Mouse (Mus musculus) hindbrain, embryonic 11.5 days (tissue): ENCODE measurements around the gene Mlx. TPM values are rescaled to one million over a fixed set of nuclear protein-coding genes. Genes with fewer than 3 reads are reported as not detected.

Experiments used
- polyA plus RNA-seq: library from polyadenylated mRNA; unstranded; fragments of >200 nt; fragmentation: Nextera tagmentation; extraction: Ambion mirVana; gene quantifications from 2 replicates; pipeline ENCODE4 v1.2.1, GENCODE M21; 2014

Mlx gene
- polyA plus RNA-seq, 1 experiment from 2014 or later, result 57.1 TPM

Other genes starting within 250 kb of the Mlx start
- gene Stat5b, start 236.6 kb upstream of the Mlx start, polyA plus RNA-seq, result 13.4 and 14.8 TPM in 2 replicates
- gene Stat5a, start 227.9 kb upstream of the Mlx start, polyA plus RNA-seq, result 1.4 and 1.8 TPM in 2 replicates
- 25.6 and 33.3 TPM in 2 replicates for gene Stat3, start 147.7 kb upstream of the Mlx start, polyA plus RNA-seq
- gene Cavin1, start 116.4 kb upstream of the Mlx start, polyA plus RNA-seq, result 11.9 and 13.2 TPM in 2 replicates
- 48.5 and 49.3 TPM in 2 replicates for gene Atp6v0a1, start 77.8 kb upstream of the Mlx start, polyA plus RNA-seq
- gene Naglu, start 17.3 kb upstream of the Mlx start, polyA plus RNA-seq, result 5.8 and 5.9 TPM in 2 replicates
- not detected in 2 replicates for gene Hsd17b1, start 8.9 kb upstream of the Mlx start, polyA plus RNA-seq
- 50.9 and 51.6 TPM in 2 replicates for gene Coasy, start 4.7 kb upstream of the Mlx start, polyA plus RNA-seq
- gene Psmc3ip, start 8.2 kb downstream of the Mlx start, polyA plus RNA-seq, result 54.3 and 54.8 TPM in 2 replicates
- gene Retreg3, start 32.6 kb downstream of the Mlx start, polyA plus RNA-seq, result 10.7 and 12.0 TPM in 2 replicates
- gene Tubg1, start 32.7 kb downstream of the Mlx start, polyA plus RNA-seq, result 97.7 and 98.6 TPM in 2 replicates
- 5.5 and 5.7 TPM in 2 replicates for gene Tubg2, start 68.6 kb downstream of the Mlx start, polyA plus RNA-seq
- gene Cntnap1, start 83.2 kb downstream of the Mlx start, polyA plus RNA-seq, result 0.29 and 0.39 TPM in 2 replicates
- 7.7 and 8.2 TPM in 2 replicates for gene Plekhh3, start 84.1 kb downstream of the Mlx start, polyA plus RNA-seq
- 0.19 TPM in 1 of 2 replicates, not detected in the other for gene Ccr10, start 88.2 kb downstream of the Mlx start, polyA plus RNA-seq
- 11.1 and 11.5 TPM in 2 replicates for gene Ezh1, start 139.2 kb downstream of the Mlx start, polyA plus RNA-seq
- 63.0 and 71.9 TPM in 2 replicates for gene Ramp2, start 158.8 kb downstream of the Mlx start, polyA plus RNA-seq
- 117 and 119 TPM in 2 replicates for gene Vps25, start 166.4 kb downstream of the Mlx start, polyA plus RNA-seq
- gene Wnk4, start 173.3 kb downstream of the Mlx start, polyA plus RNA-seq, result 5.2 and 6.0 TPM in 2 replicates
- gene Cntd1, start 191.7 kb downstream of the Mlx start, polyA plus RNA-seq, result 1.3 and 1.7 TPM in 2 replicates
- gene Coa3, start 191.8 kb downstream of the Mlx start, polyA plus RNA-seq, result 213 and 217 TPM in 2 replicates
- 166 and 178 TPM in 2 replicates for gene Becn1, start 215.0 kb downstream of the Mlx start, polyA plus RNA-seq
- 138 and 143 TPM in 2 replicates for gene Psme3, start 228.9 kb downstream of the Mlx start, polyA plus RNA-seq
- gene Aoc2, start 237.8 kb downstream of the Mlx start, polyA plus RNA-seq, result 1.4 and 1.8 TPM in 2 replicates
- gene Aoc3, start 243.3 kb downstream of the Mlx start, polyA plus RNA-seq, result 0.10 TPM in 1 of 2 replicates, not detected in the other